8 mouse cellular contexts compared by ENCODE assay signal in the genomic region with DNA sequence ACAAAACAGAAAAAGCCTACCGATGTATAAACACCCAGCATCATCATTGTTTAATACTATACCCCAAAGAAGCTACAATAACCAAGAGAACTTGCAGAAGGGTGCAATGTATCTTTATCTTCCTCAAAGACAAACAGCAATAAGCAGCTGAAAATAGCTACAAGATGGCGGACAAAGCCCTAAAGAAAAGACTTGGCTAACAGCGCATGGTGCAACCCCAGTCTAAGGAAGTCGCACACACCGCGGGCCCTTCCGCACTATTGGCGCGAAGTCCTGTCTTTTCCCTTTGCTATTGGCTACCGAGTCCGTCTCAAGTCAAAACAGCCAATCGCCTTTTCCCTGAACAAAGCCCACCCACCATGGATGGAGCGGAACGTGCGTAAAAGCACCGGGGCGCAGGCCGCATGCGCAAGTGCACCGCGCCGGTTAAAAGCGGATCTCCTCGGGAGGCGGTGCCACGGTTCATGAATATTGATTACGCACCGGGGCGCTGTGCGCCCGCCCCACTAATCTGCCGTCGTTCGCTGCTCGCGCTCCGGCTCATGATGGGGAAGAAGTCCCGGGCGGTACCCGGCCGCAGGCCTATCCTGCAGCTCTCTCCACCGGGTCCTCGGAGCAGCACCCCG. TPM values are rescaled to one million over a fixed set of nuclear protein-coding genes. Genes with fewer than 3 reads are reported as not detected.
DNase-seq lines count a peak whose midpoint lies in the region; ATAC-seq and TF ChIP-seq lines count a peak whose summit lies in the region.

A gene (plus strand): TSS at position 318 of the 626 bp plus-strand sequence.

- peak within 1 kb of the TSS; percentile 61 for H3K27ac ChIP-seq in CH12.LX (ENCODE audit: insufficient read depth, low read depth)
- peak within 1 kb of the TSS; percentile 92 for H3K27ac ChIP-seq in forebrain, embryonic 11.5 days (ENCODE audit: low read depth, low read length)
- peak within 1 kb of the TSS; percentile 90 for H3K27ac ChIP-seq in heart, embryonic 16.5 days (ENCODE audit: low read length)
- H3K27ac ChIP-seq in liver, embryonic 15.5 days (replicated peaks): peak within 1 kb of the TSS; percentile 97
- peak within 1 kb of the TSS; percentile 90 for H3K27ac ChIP-seq in neural tube, embryonic 12.5 days

- peak within 1 kb of the TSS; percentile 74 to 97 (median 92) for H3K4me3 ChIP-seq in CH12.LX (replicated peaks in 1 of 3; ENCODE audit: low read depth in 2 of 3, low read length in 2 of 3, poor library complexity in 1 of 3)
- peak within 1 kb of the TSS; percentile 93 for H3K4me3 ChIP-seq in forebrain, embryonic 11.5 days (ENCODE audit: low read depth, low read length)
- H3K4me3 ChIP-seq in heart, embryonic 16.5 days (ENCODE audit: low read length): peak within 1 kb of the TSS; percentile 70
- peak within 1 kb of the TSS; percentile 97 for H3K4me3 ChIP-seq in liver, embryonic 15.5 days (replicated peaks)
- H3K4me3 ChIP-seq in neural tube, embryonic 12.5 days: peak within 1 kb of the TSS; percentile 91

- in situ Hi-C loops in CH12.LX (cut with MboI; ENCODE audit: low pct_ligation_motif_present, low pct_unique_long_range_greater_than_20kb, low sequenced_read_pairs): no loop called here

- dilution Hi-C loops in CH12.LX (cut with MboI; ENCODE audit: extremely low pct_ligation_motif_present, extremely low pct_unique_long_range_greater_than_20kb, low sequenced_read_pairs): no loop called here

- TF ChIP-seq EP300 in CH12.LX (IDR thresholded peaks at IDR 0.05; ENCODE audit: low read length): no peak

- no peak for TF ChIP-seq CTCF in CH12.LX (conservative IDR thresholded peaks at IDR 0.05 in 1 of 2, IDR thresholded peaks at IDR 0.05 in 1 of 2; ENCODE audit: low read depth in 2 of 2, low read length in 2 of 2)

- H3K79me2 ChIP-seq in CH12.LX (replicated peaks; ENCODE audit: control insufficient read depth, extremely low read depth, insufficient read depth, poor library complexity, severe bottlenecking): peaks cover 49% of the 10 kb centered on the region

- H3K36me3 ChIP-seq in CH12.LX (replicated peaks in 1 of 2; ENCODE audit: control insufficient read depth in 1 of 2, insufficient read depth in 1 of 2, low read length in 1 of 2): peaks cover 12 to 23% of the 10 kb centered on the region in 2 experiments
- peaks cover 2% of the 10 kb centered on the region; the same call in 1 of the 2 replicates for H3K36me3 ChIP-seq in forebrain, embryonic 11.5 days (ENCODE audit: control insufficient read depth, insufficient read depth, low read length)
- peaks cover 9% of the 10 kb centered on the region for H3K36me3 ChIP-seq in heart, embryonic 16.5 days (ENCODE audit: control insufficient read depth, insufficient read depth)
- peaks cover 26% of the 10 kb centered on the region for H3K36me3 ChIP-seq in liver, embryonic 15.5 days (replicated peaks)
- H3K36me3 ChIP-seq in neural tube, embryonic 12.5 days: peaks cover 11% of the 10 kb centered on the region

- peak within 1 kb of the TSS; percentile 65 for H3K4me2 ChIP-seq in CH12.LX (ENCODE audit: insufficient read depth, low read depth, poor library complexity, severe bottlenecking)
- H3K4me2 ChIP-seq in forebrain, embryonic 11.5 days (ENCODE audit: low read depth, low read length, severe bottlenecking): peak within 1 kb of the TSS; percentile 87
- H3K4me2 ChIP-seq in heart, embryonic 16.5 days (ENCODE audit: low read depth, low read length): peak within 1 kb of the TSS; percentile 69
- peak within 1 kb of the TSS; percentile 76 for H3K4me2 ChIP-seq in liver, embryonic 15.5 days
- peak within 1 kb of the TSS; percentile 83 for H3K4me2 ChIP-seq in neural tube, embryonic 12.5 days (replicated peaks)

- peak within 1 kb of the TSS; percentile 100 for H3K9ac ChIP-seq in CH12.LX (ENCODE audit: insufficient read depth, low read depth)
- H3K9ac ChIP-seq in forebrain, embryonic 11.5 days (ENCODE audit: low read length): peak within 1 kb of the TSS; percentile 98
- H3K9ac ChIP-seq in heart, embryonic 16.5 days (ENCODE audit: low read length): peak within 1 kb of the TSS; percentile 91
- H3K9ac ChIP-seq in liver, embryonic 15.5 days: peak within 1 kb of the TSS; percentile 98
- H3K9ac ChIP-seq in neural tube, embryonic 12.5 days: peak within 1 kb of the TSS; percentile 97

- H3K27me3 ChIP-seq in CH12.LX (replicated peaks): no peaks in the 10 kb centered on the region
- no peaks in the 10 kb centered on the region for H3K27me3 ChIP-seq in forebrain, embryonic 11.5 days (ENCODE audit: control insufficient read depth, insufficient read depth, low read length)
- H3K27me3 ChIP-seq in heart, embryonic 16.5 days (ENCODE audit: control insufficient read depth, insufficient read depth, low read length): no peaks in the 10 kb centered on the region
- H3K27me3 ChIP-seq in liver, embryonic 15.5 days: no peaks in the 10 kb centered on the region
- no peaks in the 10 kb centered on the region for H3K27me3 ChIP-seq in neural tube, embryonic 12.5 days (replicated peaks)

- ATAC-seq in forebrain, embryonic 11.5 days (replicated peaks; ENCODE audit: low FRiP score): peak; percentile 99
- ATAC-seq in heart, embryonic 16.5 days (replicated peaks; ENCODE audit: extremely low read depth, insufficient read depth, low FRiP score): peak; percentile 99
- peak; percentile 97 for ATAC-seq in liver, embryonic 15.5 days (ENCODE audit: insufficient read depth)
- peak; percentile 99 for ATAC-seq in neural tube, embryonic 12.5 days (ENCODE audit: low FRiP score, low read depth)

- no peak for TF ChIP-seq RAD21 in CH12.LX (IDR thresholded peaks at IDR 0.05; ENCODE audit: low read depth, low read length)

- 1% methylated on average over 41 of the region's 44 CpGs for WGBS in forebrain, embryonic 11.5 days
- WGBS in heart, embryonic 16.5 days: under 1% methylated on average over 44 of the region's 44 CpGs
- under 1% methylated on average over 44 of the region's 44 CpGs for WGBS in liver, embryonic 15.5 days (ENCODE audit: insufficient replicate concordance)
- WGBS in neural tube, embryonic 12.5 days: under 1% methylated on average over 44 of the region's 44 CpGs

- peak; percentile 92 for TF ChIP-seq POLR2A in CH12.LX (IDR thresholded peaks at IDR 0.05; ENCODE audit: low read depth, low read length)

- peak; percentile 99 for DNase-seq in CH12.LX (ENCODE audit: extremely low read depth)
- peak; percentile 97 for DNase-seq in c-Kit-positive CD71-positive TER-119-negative erythroid progenitor cells, embryonic 14.5 days (ENCODE audit: low read depth)
- peak; percentile 97 for DNase-seq in forebrain, embryonic 11.5 days (ENCODE audit: low spot score)
- DNase-seq in kidney, postnatal 36 days: peak; percentile 98 to 99
- peak; percentile 100 for DNase-seq in telencephalon, adult 2 months (ENCODE audit: low read depth, low spot score)

- H3K4me1 ChIP-seq in CH12.LX (ENCODE audit: control insufficient read depth in 1 of 2, insufficient read depth in 2 of 2): peaks cover 10 to 25% of the 10 kb centered on the region in 2 experiments
- peaks cover 2% of the 10 kb centered on the region for H3K4me1 ChIP-seq in forebrain, embryonic 11.5 days (replicated peaks; ENCODE audit: control insufficient read depth, insufficient read depth, low read length)
- H3K4me1 ChIP-seq in heart, embryonic 16.5 days (ENCODE audit: control insufficient read depth, insufficient read depth, low read length): peaks cover 17% of the 10 kb centered on the region
- peaks cover 38% of the 10 kb centered on the region for H3K4me1 ChIP-seq in liver, embryonic 15.5 days (replicated peaks)
- peaks cover 15% of the 10 kb centered on the region for H3K4me1 ChIP-seq in neural tube, embryonic 12.5 days

- no peaks in the 10 kb centered on the region for H3K9me3 ChIP-seq in CH12.LX (replicated peaks; ENCODE audit: low read length)
- H3K9me3 ChIP-seq in forebrain, embryonic 11.5 days (ENCODE audit: control insufficient read depth, low read length): no peaks in the 10 kb centered on the region
- no peaks in the 10 kb centered on the region for H3K9me3 ChIP-seq in heart, embryonic 16.5 days (replicated peaks; ENCODE audit: control insufficient read depth, low read length)
- H3K9me3 ChIP-seq in liver, embryonic 15.5 days (replicated peaks): no peaks in the 10 kb centered on the region
- H3K9me3 ChIP-seq in neural tube, embryonic 12.5 days: no peaks in the 10 kb centered on the region

TF ChIP-seq in CH12.LX, 34 proteins besides CTCF, POLR2A, EP300 and RAD21 (continues in another document):
- TF ChIP-seq MAZ (IDR thresholded peaks at IDR 0.05; ENCODE audit: low read depth, low read length) (no peak), UBTF (IDR thresholded peaks at IDR 0.05; ENCODE audit: low read depth, low read length) (no peak), TBP (conservative IDR thresholded peaks at IDR 0.05; ENCODE audit: low read depth, low read length) (peak; percentile 78), MAFK (IDR thresholded peaks at IDR 0.05; ENCODE audit: insufficient replicate concordance, low read length) (no peak), ELF1 (IDR thresholded peaks at IDR 0.05; ENCODE audit: low read depth, low read length) (peak; percentile 96), POLR2AphosphoS2 (IDR thresholded peaks at IDR 0.05; ENCODE audit: low read depth, low read length) (peak; percentile 12; the same call in 1 of the 2 replicates), HCFC1 (IDR thresholded peaks at IDR 0.05; ENCODE audit: low read depth, low read length) (peak; percentile 69), SIN3A (IDR thresholded peaks at IDR 0.05; ENCODE audit: low read length) (peak; percentile 61), RCOR1 (conservative IDR thresholded peaks at IDR 0.05; ENCODE audit: low read depth, low read length) (no peak), USF1 (IDR thresholded peaks at IDR 0.05; ENCODE audit: low read depth, low read length) (no peak), NELFE (IDR thresholded peaks at IDR 0.05; ENCODE audit: low read depth, low read length) (peak; percentile 79; the same call in 1 of the 2 replicates), ZKSCAN1 (IDR thresholded peaks at IDR 0.05; ENCODE audit: borderline replicate concordance, low read depth, low read length) (no peak), ZC3H11A (IDR thresholded peaks at IDR 0.05; ENCODE audit: low read depth, low read length) (no peak), MYC (IDR thresholded peaks at IDR 0.05; ENCODE audit: low read depth, low read length) (peak; percentile 99), ZMIZ1 (IDR thresholded peaks at IDR 0.05; ENCODE audit: low read depth, low read length) (peak; percentile 70), CHD1 (IDR thresholded peaks at IDR 0.05; ENCODE audit: low read depth, low read length) (0 out of 2 replicates have a peak, but pooled peaks have one; percentile 78)

RNA-seq across cellular contexts. Expression of the gene that starts here (rescaled TPM):
- 33.6 and 41.3 TPM in 2 replicates for total RNA-seq in CH12.LX (2012; rRNA removed)
- 48.8 and 54.9 TPM in 2 replicates for total RNA-seq in CH12.LX (2014; rRNA removed)
- polyA plus RNA-seq in CH12.LX (2012; ENCODE audit: insufficient read length, low read depth): 66.7 and 74.0 TPM in 2 replicates
- 137 and 146 TPM in 2 replicates for polyA plus RNA-seq in forebrain, embryonic 11.5 days (2014; fragmentation: Nextera tagmentation; extraction: Ambion mirVana)
- 50.2 and 54.1 TPM in 2 replicates for polyA plus RNA-seq in heart, embryonic 16.5 days (2015; fragmentation: Nextera tagmentation; extraction: Ambion mirVana)
- polyA plus RNA-seq in liver, embryonic 15.5 days (2015; fragmentation: Nextera tagmentation; extraction: Ambion mirVana): 27.3 and 28.0 TPM in 2 replicates
- 130 and 134 TPM in 2 replicates for polyA plus RNA-seq in neural tube, embryonic 12.5 days (2016; fragmentation: Nextera tagmentation; extraction: Ambion mirVana)

Comparison
In these comparisons a context has a peak if more than half of its experiments do, and no peak if none do; other contexts are left out.
1. Peak in every context shown above with its lines: DNase-seq, ATAC-seq, H3K4me3 ChIP-seq and H3K27ac ChIP-seq.